Mouse (Mus musculus): ENCODE results near the gene Trhde. TPM values are rescaled to one million over a fixed set of nuclear protein-coding genes. Genes with fewer than 3 reads are reported as not detected.

The Trhde gene
- polyA plus RNA-seq, 1 experiment, result 0.19 TPM

DNA sequence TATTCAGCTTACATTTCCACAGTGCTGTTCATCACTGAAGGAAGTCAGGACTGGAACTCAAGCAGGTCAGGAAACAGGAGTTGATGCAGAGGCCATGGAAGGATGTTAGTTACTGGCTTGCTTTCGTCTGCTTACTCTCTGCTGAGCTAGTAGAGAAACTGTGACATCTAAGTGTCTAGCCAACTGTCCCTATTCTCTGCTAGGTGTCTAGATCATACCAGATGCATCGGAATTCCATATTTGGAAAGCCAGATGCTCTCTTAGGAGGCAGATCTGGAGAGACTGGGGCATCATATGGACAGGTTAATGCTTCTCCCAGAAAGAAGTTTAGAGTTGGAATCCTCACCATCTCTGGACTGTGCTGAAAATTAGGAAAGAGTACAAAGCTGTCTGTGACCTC, 386.4 kb downstream of the Trhde start:
- TF ChIP-seq POLR2A (IDR thresholded peaks at IDR 0.05; ENCODE audit: low read depth, low read length), result no peak
- TF ChIP-seq CTCF (conservative IDR thresholded peaks at IDR 0.05; ENCODE audit: insufficient read depth, insufficient read length, low read depth, low read length), result no peak
- WGBS, result 79% methylated on average over 2 of the region's 2 CpGs
- H3K4me3 ChIP-seq (ENCODE audit: insufficient read depth, low read depth, low read length), result no peak overlapping the region
- no peak for DNase-seq
- no peak overlapping the region for H3K27ac ChIP-seq (ENCODE audit: insufficient read depth, low read depth, low read length)
- no peaks in the 10 kb centered on the region for H3K27me3 ChIP-seq (replicated peaks; ENCODE audit: control insufficient read depth, insufficient read depth, low read length)
- H3K36me3 ChIP-seq (ENCODE audit: control insufficient read depth, insufficient read depth, low read length), result no peaks in the 10 kb centered on the region
- no peaks in the 10 kb centered on the region for H3K4me1 ChIP-seq (ENCODE audit: control insufficient read depth, insufficient read depth, low read length)

DNA sequence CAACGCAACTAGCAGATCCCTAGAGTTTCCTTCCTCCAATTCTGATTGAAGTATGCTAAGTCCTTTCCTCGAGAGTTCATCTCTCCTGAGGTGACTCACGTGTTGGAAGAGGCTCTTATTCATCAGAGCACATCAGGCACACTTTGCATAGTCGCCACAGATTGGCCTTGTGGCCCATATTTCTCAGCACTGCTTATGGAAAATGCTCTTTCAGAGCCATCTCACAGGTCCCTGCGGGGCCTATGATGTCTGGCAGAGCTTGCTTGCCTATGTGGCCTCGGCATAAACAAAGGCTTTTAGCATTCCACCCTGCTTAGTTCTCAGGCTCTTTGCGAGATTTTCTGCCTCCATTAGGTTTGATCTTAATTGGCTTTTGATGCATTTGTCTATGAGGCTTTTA, 396.8 kb downstream of the Trhde start:
- no peaks in the 10 kb centered on the region for H3K4me1 ChIP-seq (ENCODE audit: control insufficient read depth, insufficient read depth, low read length)
- H3K4me3 ChIP-seq (ENCODE audit: insufficient read depth, low read depth, low read length), result no peak overlapping the region
- no peak overlapping the region for H3K27ac ChIP-seq (ENCODE audit: insufficient read depth, low read depth, low read length)
- 67% methylated on average over 7 of the region's 7 CpGs for WGBS
- DNase-seq, result no peak
- H3K36me3 ChIP-seq (ENCODE audit: control insufficient read depth, insufficient read depth, low read length), result no peaks in the 10 kb centered on the region
- no peaks in the 10 kb centered on the region for H3K27me3 ChIP-seq (replicated peaks; ENCODE audit: control insufficient read depth, insufficient read depth, low read length)
- TF ChIP-seq POLR2A (IDR thresholded peaks at IDR 0.05; ENCODE audit: low read depth, low read length), result no peak
- TF ChIP-seq CTCF (conservative IDR thresholded peaks at IDR 0.05; ENCODE audit: insufficient read depth, insufficient read length, low read depth, low read length), result no peak

DNA sequence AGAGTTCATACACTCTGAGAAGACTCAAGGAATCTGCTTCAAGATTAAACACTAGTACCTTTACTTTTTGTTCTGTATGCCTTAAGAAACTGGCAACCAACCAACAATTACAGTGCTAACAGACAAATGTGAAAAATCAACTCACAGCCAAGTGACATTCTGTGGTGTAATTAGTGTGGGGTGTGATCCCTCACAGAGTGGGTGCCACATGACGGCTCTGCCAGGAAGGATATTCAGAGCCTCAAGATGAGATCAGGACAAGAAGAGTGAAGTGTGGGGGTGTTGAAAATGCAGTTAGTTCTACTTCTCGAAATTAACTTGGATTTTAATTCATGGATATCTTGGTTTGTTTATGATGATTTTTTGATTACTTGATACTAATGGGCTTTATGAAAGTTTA, 398.3 kb downstream of the Trhde start:
- Histone ChIP-seq H3K27ac (ENCODE audit: insufficient read depth, low read depth, low read length) (no peak overlapping the region), H3K36me3 (ENCODE audit: control insufficient read depth, insufficient read depth, low read length) (no peaks in the 10 kb centered on the region), H3K27me3 (replicated peaks; ENCODE audit: control insufficient read depth, insufficient read depth, low read length) (no peaks in the 10 kb centered on the region), H3K4me1 (ENCODE audit: control insufficient read depth, insufficient read depth, low read length) (no peaks in the 10 kb centered on the region), H3K4me3 (ENCODE audit: insufficient read depth, low read depth, low read length) (no peak overlapping the region)
- TF ChIP-seq POLR2A (IDR thresholded peaks at IDR 0.05; ENCODE audit: low read depth, low read length) (no peak), CTCF (conservative IDR thresholded peaks at IDR 0.05; ENCODE audit: insufficient read depth, insufficient read length, low read depth, low read length) (no peak)
- 58% methylated on average over 2 of the region's 2 CpGs for WGBS
- no peak for DNase-seq

DNA sequence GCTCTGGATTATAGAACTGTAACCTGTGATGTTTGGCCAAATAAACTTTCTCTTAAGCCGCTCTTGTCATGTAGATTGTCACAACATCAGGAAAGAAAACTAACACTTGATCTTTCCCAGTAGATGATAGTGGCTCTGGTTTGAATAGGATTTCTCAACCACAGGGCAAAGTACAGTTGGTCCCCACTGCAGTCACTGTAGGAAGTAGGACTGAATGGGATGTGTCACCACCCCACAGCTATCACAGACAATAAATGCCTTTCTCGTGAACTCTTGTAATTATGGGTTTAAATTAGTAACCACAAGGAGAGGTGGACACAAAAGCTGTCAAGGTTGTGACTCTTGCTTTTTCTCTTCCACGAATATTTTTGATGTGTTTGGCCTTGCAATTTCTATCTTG, 431.3 kb downstream of the Trhde start:
- DNase-seq, result no peak
- no peak overlapping the region for H3K27ac ChIP-seq (ENCODE audit: insufficient read depth, low read depth, low read length)
- H3K36me3 ChIP-seq (ENCODE audit: control insufficient read depth, insufficient read depth, low read length), result no peaks in the 10 kb centered on the region
- H3K27me3 ChIP-seq (replicated peaks; ENCODE audit: control insufficient read depth, insufficient read depth, low read length), result no peaks in the 10 kb centered on the region
- TF ChIP-seq CTCF (conservative IDR thresholded peaks at IDR 0.05; ENCODE audit: insufficient read depth, insufficient read length, low read depth, low read length) (no peak), POLR2A (IDR thresholded peaks at IDR 0.05; ENCODE audit: low read depth, low read length) (no peak)
- H3K4me3 ChIP-seq (ENCODE audit: insufficient read depth, low read depth, low read length), result no peak overlapping the region
- WGBS, result 66% methylated on average over 3 of the region's 3 CpGs
- H3K4me1 ChIP-seq (ENCODE audit: control insufficient read depth, insufficient read depth, low read length), result no peaks in the 10 kb centered on the region

DNA sequence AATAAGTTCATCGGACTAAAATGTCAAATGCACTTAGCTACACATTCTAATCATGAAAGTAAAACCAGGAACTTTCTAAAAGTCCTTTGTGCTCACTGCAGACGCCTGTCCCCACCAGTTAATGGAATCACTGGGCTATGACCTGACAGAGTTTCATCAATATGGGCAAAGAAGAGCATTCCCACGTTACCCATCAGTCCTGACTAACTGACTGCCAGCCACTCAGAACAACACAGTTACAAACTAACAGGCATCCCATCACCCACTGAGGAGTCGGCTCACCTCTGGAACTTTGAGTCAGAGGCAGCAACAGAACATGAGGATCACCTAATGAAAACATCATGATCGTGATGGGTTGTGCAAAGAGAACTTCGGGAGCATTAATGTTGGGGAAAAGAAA, 438.7 kb downstream of the Trhde start:
- Histone ChIP-seq H3K27me3 (replicated peaks; ENCODE audit: control insufficient read depth, insufficient read depth, low read length) (no peaks in the 10 kb centered on the region), H3K4me3 (ENCODE audit: insufficient read depth, low read depth, low read length) (no peak overlapping the region), H3K4me1 (ENCODE audit: control insufficient read depth, insufficient read depth, low read length) (no peaks in the 10 kb centered on the region), H3K36me3 (ENCODE audit: control insufficient read depth, insufficient read depth, low read length) (no peaks in the 10 kb centered on the region), H3K27ac (ENCODE audit: insufficient read depth, low read depth, low read length) (no peak overlapping the region)
- no peak for DNase-seq
- WGBS, result 45% methylated on average over 6 of the region's 6 CpGs
- TF ChIP-seq CTCF (conservative IDR thresholded peaks at IDR 0.05; ENCODE audit: insufficient read depth, insufficient read length, low read depth, low read length) (no peak), POLR2A (IDR thresholded peaks at IDR 0.05; ENCODE audit: low read depth, low read length) (no peak)

DNA sequence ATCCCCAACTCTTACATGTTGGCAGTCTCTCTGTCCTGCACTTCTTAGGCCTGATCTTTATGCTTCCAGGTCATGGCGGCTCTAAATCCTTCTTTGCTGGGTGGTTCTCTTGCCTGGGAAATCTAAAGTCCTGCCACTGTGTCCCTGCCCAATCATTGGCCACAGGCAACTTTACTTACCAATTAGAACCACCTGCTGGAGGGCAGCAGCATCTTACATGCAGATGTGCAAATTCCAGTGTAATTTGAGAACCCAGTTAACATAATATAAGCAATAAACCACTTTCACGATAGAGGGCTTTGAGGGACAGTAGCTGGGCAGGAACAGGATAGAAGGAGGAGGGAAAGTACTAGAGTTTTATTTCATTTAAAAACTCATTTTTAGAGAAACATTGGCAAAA, 439.5 kb downstream of the Trhde start:
- 39% methylated on average over 2 of the region's 2 CpGs for WGBS
- Histone ChIP-seq H3K4me1 (ENCODE audit: control insufficient read depth, insufficient read depth, low read length) (no peaks in the 10 kb centered on the region), H3K27ac (ENCODE audit: insufficient read depth, low read depth, low read length) (no peak overlapping the region), H3K36me3 (ENCODE audit: control insufficient read depth, insufficient read depth, low read length) (no peaks in the 10 kb centered on the region), H3K27me3 (replicated peaks; ENCODE audit: control insufficient read depth, insufficient read depth, low read length) (no peaks in the 10 kb centered on the region), H3K4me3 (ENCODE audit: insufficient read depth, low read depth, low read length) (no peak overlapping the region)
- TF ChIP-seq POLR2A (IDR thresholded peaks at IDR 0.05; ENCODE audit: low read depth, low read length), result no peak
- no peak for TF ChIP-seq CTCF (conservative IDR thresholded peaks at IDR 0.05; ENCODE audit: insufficient read depth, insufficient read length, low read depth, low read length)
- no peak for DNase-seq

Measured in kidney, adult 2 months (tissue).